Comparison of ENCODE assay signal across 8 mouse cellular contexts in the genomic region with DNA sequence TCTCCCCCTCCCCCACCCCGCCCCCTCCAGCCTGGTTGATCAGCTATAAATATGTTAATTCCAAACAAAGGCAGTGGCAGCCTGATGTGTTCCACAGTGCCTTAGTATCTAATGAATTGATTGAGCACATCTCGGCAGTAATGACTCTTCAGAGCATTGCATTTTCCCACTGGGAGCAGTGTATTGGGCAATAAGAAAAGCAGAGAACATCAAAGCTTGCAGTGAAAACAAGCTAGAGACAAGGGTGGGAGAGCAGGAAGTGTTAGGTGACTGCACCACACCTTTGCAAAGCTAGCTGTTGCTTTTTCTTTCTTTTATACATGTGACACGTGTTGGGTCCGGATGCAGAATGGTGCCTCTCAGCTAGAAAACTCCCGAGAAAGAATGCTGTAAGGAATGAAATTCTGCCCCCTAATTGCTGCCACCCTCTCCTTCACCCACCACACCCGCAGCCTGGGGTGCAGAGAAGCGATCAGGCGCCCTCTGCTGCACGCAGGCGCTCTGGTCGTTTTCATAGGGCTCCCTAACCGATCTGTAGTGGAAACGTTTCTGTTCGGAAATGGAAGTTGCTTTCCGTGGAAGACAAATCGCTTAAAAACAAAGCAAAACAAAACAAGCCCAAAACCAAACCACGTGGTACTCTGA. TPM values are rescaled to one million over a fixed set of nuclear protein-coding genes. Genes with fewer than 3 reads are reported as not detected.
DNase-seq lines count a peak whose midpoint lies in the region.

No protein-coding gene starts in this region.

- DNase-seq in adrenal gland, adult (ENCODE audit: inconsistent age in 2 of 2, low spot score in 1 of 2): peak; percentile 25 to 60
- no peak for DNase-seq in adrenal gland, postnatal 4 days (ENCODE audit: low spot score in 2 of 2)
- peak; percentile 10 for DNase-seq in urinary bladder, postnatal 25 days (ENCODE audit: low spot score)
- DNase-seq in urinary bladder, postnatal 4 days (ENCODE audit: low spot score in 2 of 2): no peak
- DNase-seq in heart, postnatal 14 days: peak; percentile 13 to 33
- peak; percentile 59 to 72 for DNase-seq in kidney, postnatal 4 days
- peak; percentile 18 for DNase-seq in lung, postnatal 36 days
- DNase-seq in right cerebral cortex, postnatal 4 days: peak; percentile 61

- intact Hi-C loops in heart, postnatal 14 days (cut with DNase I): loop anchor here (2.0 kb wide), 1 partner anchor 100 kb away; no protein-coding TSS in a partner anchor

RNA-seq across cellular contexts. Expression of gene Lhcgr, which starts 38.8 kb away (rescaled TPM):
- total RNA-seq in adrenal gland, postnatal 4 days (2021): under 1 TPM; 0.06 to 0.11 TPM
- total RNA-seq in heart, postnatal 14 days (2021): under 1 TPM in 1 of 2 experiments, not detected in 1; 0.20 TPM

Comparison
In these comparisons a context has a peak if more than half of its experiments do, and no peak if none do; other contexts are left out.
1. DNase-seq: peak in adrenal gland, adult (2 of 2), urinary bladder, postnatal 25 days (single experiment), heart, postnatal 14 days (2 of 2), kidney, postnatal 4 days (2 of 2), lung, postnatal 36 days (single experiment) and right cerebral cortex, postnatal 4 days (single experiment); none in adrenal gland, postnatal 4 days (0 of 2) and urinary bladder, postnatal 4 days (0 of 2).